Mouse (Mus musculus): Measurements from ENCODE around the gene Iqschfp. TPM values are rescaled to one million over a fixed set of nuclear protein-coding genes. Genes with fewer than 3 reads are reported as not detected.
A peak's percentile ranks its signal among the peaks of the same experiment; 100 is the strongest.
"Not testable (repeated sequence)": the region's sequence is repeated elsewhere in the genome, so short reads cannot be mapped to it uniquely, and the experiment has no call there.

Gene Iqschfp
- polyA plus RNA-seq, 1 experiment from 2014 or later = 2.5 TPM

- Histone ChIP-seq H3K4me1 (no peaks in the 10 kb centered on the region), H3K36me3 (replicated peaks) (no peaks in the 10 kb centered on the region), H3K4me3 (replicated peaks) (no peak overlapping the region), H3K27ac (no peak overlapping the region), H3K9me3 (no peaks in the 10 kb centered on the region), H3K4me2 (no peak overlapping the region), H3K27me3 (peaks cover 19% of the 10 kb centered on the region; the same call in 1 of the 2 replicates), H3K9ac (no peak overlapping the region)
- 50% methylated on average over 2 of the region's 2 CpGs for WGBS
- ATAC-seq (ENCODE audit: low FRiP score) = no peak
Observed at GRCm38 (mm10) chr3:68053538-68053937, 161.5 kb downstream of the Iqschfp start.

GRCm38 (mm10) chr3:68055071-68055470 is 163.0 kb downstream of the Iqschfp start:
- Histone ChIP-seq H3K4me3 (replicated peaks) (no peak overlapping the region), H3K9me3 (no peaks in the 10 kb centered on the region), H3K36me3 (replicated peaks) (no peaks in the 10 kb centered on the region), H3K4me1 (no peaks in the 10 kb centered on the region; the same call in 1 of the 2 replicates), H3K27me3 (peaks cover 19% of the 10 kb centered on the region; the same call in 1 of the 2 replicates), H3K4me2 (no peak overlapping the region), H3K27ac (no peak overlapping the region), H3K9ac (no peak overlapping the region)
- no peak for ATAC-seq (ENCODE audit: low FRiP score)
- 67% methylated on average over 13 of the region's 13 CpGs for whole genome bisulfite sequencing

GRCm38 (mm10) chr3:68056373-68057275 is 164.6 kb downstream of the Iqschfp start:
- ATAC-seq (ENCODE audit: low FRiP score) = no peak
- H3K9me3 ChIP-seq = no peaks in the 10 kb centered on the region
- H3K4me3 ChIP-seq (replicated peaks) = no peak overlapping the region
- H3K27me3 ChIP-seq = peaks cover 20% of the 10 kb centered on the region; the same call in 1 of the 2 replicates
- H3K9ac ChIP-seq = no peak overlapping the region
- no peaks in the 10 kb centered on the region; the same call in 1 of the 2 replicates for H3K4me1 ChIP-seq
- no peaks in the 10 kb centered on the region for H3K36me3 ChIP-seq (replicated peaks)
- peak overlapping the region; percentile 13; the same call in 1 of the 2 replicates for H3K4me2 ChIP-seq
- WGBS = 59% methylated on average over 23 of the region's 23 CpGs
- no peak overlapping the region for H3K27ac ChIP-seq

DNA sequence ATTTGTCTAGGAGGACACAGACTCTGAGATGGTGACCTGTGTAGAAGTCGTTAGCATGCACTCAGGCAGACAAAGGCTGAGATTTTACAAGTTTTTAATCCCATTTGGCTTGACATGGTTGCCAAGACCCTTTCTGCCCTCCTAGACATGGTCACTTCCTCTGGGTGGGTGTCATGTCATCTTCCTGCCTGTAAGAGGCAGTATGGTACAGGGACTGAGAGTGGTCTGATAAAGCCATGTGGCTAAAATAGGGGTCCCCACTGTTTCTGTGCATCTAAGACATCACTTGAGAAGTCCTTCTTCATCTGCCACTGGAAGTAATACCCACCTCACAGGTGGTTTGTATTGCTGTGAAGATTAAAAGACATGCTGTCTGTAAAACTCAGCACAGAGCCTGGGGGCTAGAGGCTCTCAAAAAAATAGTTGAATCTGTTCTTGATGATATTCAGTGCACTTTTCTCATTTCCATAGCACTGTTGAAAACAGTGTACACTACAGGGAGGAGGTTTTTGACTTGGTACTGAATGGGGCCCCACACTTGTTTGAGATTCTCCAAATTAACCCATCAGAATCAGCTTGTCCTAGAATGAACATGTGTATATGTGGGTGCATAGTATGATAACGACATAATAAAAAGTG is 167.2 kb downstream of the Iqschfp start:
- H3K27me3 ChIP-seq = peaks cover 23% of the 10 kb centered on the region; the same call in 1 of the 2 replicates
- H3K9ac ChIP-seq = no peak overlapping the region
- no peak overlapping the region for H3K4me2 ChIP-seq
- H3K27ac ChIP-seq = no peak overlapping the region
- no peak overlapping the region for H3K4me3 ChIP-seq (replicated peaks)
- peak; percentile 69; the same call in 1 of the 2 replicates for ATAC-seq (ENCODE audit: low FRiP score)
- 44% methylated on average over 2 of the region's 2 CpGs for WGBS
- H3K9me3 ChIP-seq = no peaks in the 10 kb centered on the region
- no peaks in the 10 kb centered on the region for H3K36me3 ChIP-seq (replicated peaks)
- H3K4me1 ChIP-seq = no peaks in the 10 kb centered on the region; the same call in 1 of the 2 replicates

GRCm38 (mm10) chr3:68064731-68065130 is 172.7 kb downstream of the Iqschfp start, which contains the start of gene Schip1:
Schip1 (plus strand) TSS chr3:68064802.
- no peak for ATAC-seq (ENCODE audit: low FRiP score)

DNA sequence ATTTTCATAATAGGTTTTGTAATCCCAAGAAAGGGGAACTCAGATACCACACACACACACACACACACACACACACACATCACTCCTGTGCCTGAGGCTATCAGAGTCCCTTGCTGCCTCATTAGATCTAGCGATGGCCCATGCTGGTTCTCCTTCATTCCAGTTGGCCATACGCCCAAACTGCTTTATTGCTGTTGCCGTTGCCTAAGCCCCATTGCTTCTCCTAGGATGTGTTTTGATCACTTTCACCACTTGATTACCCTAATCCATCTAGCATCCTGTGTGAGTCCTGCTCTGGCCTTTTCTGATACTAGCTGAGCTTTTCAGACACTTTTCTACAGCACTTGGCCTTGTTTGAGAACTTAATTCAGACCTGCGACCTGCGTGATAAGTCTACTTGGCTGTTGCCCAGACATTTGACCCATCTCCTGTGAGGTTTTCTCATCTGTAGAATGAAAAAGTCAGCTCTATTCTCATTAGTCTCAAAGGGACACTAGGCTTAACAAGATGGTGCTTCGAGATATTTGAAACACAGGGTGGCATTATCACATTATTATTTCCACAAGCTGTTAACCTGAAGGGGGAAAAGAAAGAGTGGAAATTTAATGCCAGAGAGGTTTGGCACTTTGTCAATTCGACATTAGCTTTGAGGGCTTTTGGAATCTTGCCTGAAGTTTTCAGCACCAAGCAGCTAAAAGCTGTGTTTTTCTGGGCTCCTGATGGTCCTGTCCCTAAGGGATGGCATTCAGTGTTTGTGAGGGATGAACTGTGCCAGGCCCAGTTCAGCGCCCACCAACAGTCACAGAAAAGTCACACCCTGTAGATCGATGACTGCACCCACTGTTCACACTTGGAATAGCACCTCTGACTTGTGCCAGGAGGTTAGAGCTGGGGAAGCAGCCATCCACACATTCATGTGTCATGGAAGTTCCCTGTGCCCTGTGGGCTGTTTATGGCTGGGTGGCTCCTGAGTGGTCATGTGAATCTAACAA is 179.7 kb downstream of the Iqschfp start:
- H3K36me3 ChIP-seq (replicated peaks) = no peaks in the 10 kb centered on the region
- no peaks in the 10 kb centered on the region for H3K9me3 ChIP-seq
- 52% methylated on average over 9 of the region's 9 CpGs for WGBS
- peaks cover 7% of the 10 kb centered on the region for H3K27me3 ChIP-seq
- no peak overlapping the region for H3K4me3 ChIP-seq (replicated peaks)
- H3K9ac ChIP-seq = no peak overlapping the region
- no peak overlapping the region for H3K27ac ChIP-seq
- no peak overlapping the region for H3K4me2 ChIP-seq
- ATAC-seq (ENCODE audit: low FRiP score) = peak; percentile 75; the same call in 1 of the 2 replicates
- peaks cover 5% of the 10 kb centered on the region; the same call in 1 of the 2 replicates for H3K4me1 ChIP-seq

More at GRCm38 (mm10) chr3:68064731-68065130, 172.7 kb downstream of the Iqschfp start, which contains the start of gene Schip1:
- H3K27ac ChIP-seq = no peak within 1 kb of the TSS
- H3K9me3 ChIP-seq = no peaks in the 10 kb centered on the region
- H3K36me3 ChIP-seq (replicated peaks) = no peaks in the 10 kb centered on the region
- H3K4me1 ChIP-seq = no peaks in the 10 kb centered on the region
- no peak within 1 kb of the TSS for H3K9ac ChIP-seq
- no peak within 1 kb of the TSS for H3K4me3 ChIP-seq (replicated peaks)
- WGBS = 38% methylated on average over 12 of the region's 12 CpGs
- 0 out of 2 replicates have a peak, but pooled peaks cover 7% of the 10 kb centered on the region for H3K27me3 ChIP-seq
- no peak within 1 kb of the TSS for H3K4me2 ChIP-seq

DNA sequence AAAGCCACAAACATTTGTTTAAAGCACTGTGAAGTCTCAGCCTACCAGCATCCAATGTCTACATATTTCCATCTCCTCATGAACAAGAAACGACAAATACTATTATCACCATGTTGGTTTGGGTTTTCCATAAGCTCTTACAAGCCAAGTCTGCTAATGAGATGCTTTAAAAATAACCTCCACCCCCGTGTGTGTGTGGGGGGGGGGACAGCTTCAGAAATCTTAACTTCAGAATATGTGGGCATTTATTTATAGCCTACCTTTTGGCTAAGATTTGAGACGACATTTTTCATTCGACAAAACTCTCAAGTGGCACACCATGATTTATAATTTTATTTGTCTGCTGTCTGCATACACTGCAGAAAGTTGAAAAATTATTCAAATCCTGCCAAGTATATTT is 185.4 kb downstream of the Iqschfp start:
- H3K27me3 ChIP-seq = no peaks in the 10 kb centered on the region
- no peak for ATAC-seq (ENCODE audit: low FRiP score)
- no peaks in the 10 kb centered on the region for H3K4me1 ChIP-seq
- H3K9ac ChIP-seq = no peak overlapping the region
- WGBS = 82% methylated on average over 4 of the region's 4 CpGs
- H3K27ac ChIP-seq = no peak overlapping the region
- no peak overlapping the region for H3K4me3 ChIP-seq (replicated peaks)
- H3K36me3 ChIP-seq (replicated peaks) = no peaks in the 10 kb centered on the region
- H3K9me3 ChIP-seq = no peaks in the 10 kb centered on the region
- H3K4me2 ChIP-seq = no peak overlapping the region

DNA sequence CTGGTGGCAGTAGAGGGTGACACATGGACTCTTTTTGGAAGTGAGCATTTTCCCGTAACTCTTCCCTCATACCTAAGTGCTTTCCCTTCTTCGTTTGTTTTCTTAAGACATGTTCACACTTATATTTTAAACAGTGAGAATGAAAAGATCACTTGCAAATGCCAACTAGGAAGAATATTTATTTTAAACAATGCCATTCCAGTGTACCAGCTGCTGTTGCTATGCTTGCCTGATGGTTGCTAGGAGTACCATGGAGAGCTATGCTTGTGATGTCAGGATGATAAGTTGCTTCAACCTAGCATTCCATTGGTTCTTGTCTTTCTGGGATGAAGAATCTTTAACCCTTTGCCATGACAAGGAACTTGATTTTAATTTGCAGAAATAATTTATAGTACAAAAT is 193.0 kb downstream of the Iqschfp start:
- Histone ChIP-seq H3K4me3 (replicated peaks) (no peak overlapping the region), H3K4me1 (no peaks in the 10 kb centered on the region), H3K9me3 (no peaks in the 10 kb centered on the region), H3K4me2 (no peak overlapping the region), H3K36me3 (replicated peaks) (no peaks in the 10 kb centered on the region), H3K27ac (no peak overlapping the region), H3K27me3 (no peaks in the 10 kb centered on the region; the same call in 1 of the 2 replicates), H3K9ac (no peak overlapping the region)
- no peak for ATAC-seq (ENCODE audit: low FRiP score)
- 87% methylated on average over 2 of the region's 2 CpGs for WGBS

GRCm38 (mm10) chr3:68092108-68092507 is 200.1 kb downstream of the Iqschfp start:
- Histone ChIP-seq H3K27me3 (no peaks in the 10 kb centered on the region; the same call in 1 of the 2 replicates), H3K27ac (no peak overlapping the region), H3K36me3 (replicated peaks) (no peaks in the 10 kb centered on the region), H3K4me3 (replicated peaks) (no peak overlapping the region), H3K9me3 (no peaks in the 10 kb centered on the region), H3K4me2 (no peak overlapping the region), H3K4me1 (no peaks in the 10 kb centered on the region; the same call in 1 of the 2 replicates), H3K9ac (no peak overlapping the region)
- ATAC-seq (ENCODE audit: low FRiP score) = no peak
- 69% methylated on average over 4 of the region's 4 CpGs for WGBS

- 49% methylated on average over 4 of the region's 4 CpGs for WGBS
- Histone ChIP-seq H3K4me3 (replicated peaks) (no peak overlapping the region), H3K4me2 (no peak overlapping the region), H3K9me3 (no peaks in the 10 kb centered on the region), H3K27ac (no peak overlapping the region), H3K4me1 (no peaks in the 10 kb centered on the region; the same call in 1 of the 2 replicates), H3K9ac (no peak overlapping the region), H3K36me3 (replicated peaks) (no peaks in the 10 kb centered on the region), H3K27me3 (no peaks in the 10 kb centered on the region; the same call in 1 of the 2 replicates)
- ATAC-seq (ENCODE audit: low FRiP score) = no peak; the same call in 1 of the 2 replicates
Observed at GRCm38 (mm10) chr3:68096724-68097431, 204.8 kb downstream of the Iqschfp start.

GRCm38 (mm10) chr3:68099561-68099960 is 207.5 kb downstream of the Iqschfp start:
- not testable (repeated sequence) for H3K4me2 ChIP-seq; H3K4me3 ChIP-seq (replicated peaks); ATAC-seq (ENCODE audit: low FRiP score); H3K36me3 ChIP-seq (replicated peaks); H3K9me3 ChIP-seq; H3K27ac ChIP-seq; H3K9ac ChIP-seq; H3K4me1 ChIP-seq; H3K27me3 ChIP-seq
- 87% methylated on average over 4 of the region's 6 CpGs for WGBS
